ENCODE assay signal across 46 mouse cellular contexts in genomic region chr13:61021844-61022243, GRCm38 (mm10). TPM values are rescaled to one million over a fixed set of nuclear protein-coding genes. Genes with fewer than 3 reads are reported as not detected.
"Had no signal": no experiment of that assay in that cellular context is flagged by ENCODE, and none has a peak within 500 bp of the region (broad histone marks: within the 10 kb centered on the region; RNA-seq: fewer than 3 reads in every experiment).

No protein-coding gene starts in this region.

- H3K9me3 ChIP-seq: limb, embryonic 10.5 days; limb, embryonic 15.5 days; liver, embryonic 12.5 days; liver, embryonic 13.5 days; liver, embryonic 15.5 days; lung, embryonic 15.5 days; megakaryocyte, embryonic 14.5 days had no signal

- H3K4me3 ChIP-seq: limb, embryonic 10.5 days; limb, embryonic 12.5 days; limb, embryonic 13.5 days; limb, embryonic 15.5 days; liver, embryonic 12.5 days; liver, embryonic 13.5 days; liver, embryonic 15.5 days; lung, embryonic 15.5 days; megakaryocyte, embryonic 14.5 days; midbrain, embryonic 10.5 days; midbrain, embryonic 12.5 days; midbrain, embryonic 13.5 days; midbrain, embryonic 15.5 days; myocyte had no signal

- DNase-seq: left cerebral cortex, postnatal 4 days; liver; liver, embryonic 13.5 days; liver, postnatal 0 days; lung, adult 18-20 months; lung, adult 2 months; lung, embryonic 14.5 days; lung, postnatal 10 days; lung, postnatal 14 days; lung, postnatal 36 days; lung, postnatal 4 days; midbrain, embryonic 14.5 days had no signal

- H3K9ac ChIP-seq: limb, embryonic 12.5 days; limb, embryonic 13.5 days; limb, embryonic 15.5 days; liver, embryonic 12.5 days; liver, embryonic 13.5 days; liver, embryonic 14.5 days; liver, embryonic 15.5 days; liver, postnatal 0 days; lung, embryonic 14.5 days; lung, embryonic 15.5 days; midbrain, embryonic 12.5 days; midbrain, embryonic 13.5 days; midbrain, embryonic 15.5 days had no signal

- H3K27ac ChIP-seq: limb, embryonic 10.5 days; limb, embryonic 12.5 days; limb, embryonic 13.5 days; limb, embryonic 15.5 days; liver, embryonic 12.5 days; liver, embryonic 13.5 days; liver, embryonic 14.5 days; liver, embryonic 15.5 days; lung, embryonic 15.5 days; macrophage; midbrain, embryonic 10.5 days; midbrain, embryonic 12.5 days; midbrain, embryonic 13.5 days; midbrain, embryonic 15.5 days had no signal

- H3K4me2 ChIP-seq: limb, embryonic 12.5 days; limb, embryonic 13.5 days; limb, embryonic 15.5 days; liver, embryonic 11.5 days; liver, embryonic 12.5 days; liver, embryonic 13.5 days; liver, embryonic 15.5 days; lung, embryonic 14.5 days; lung, embryonic 15.5 days; midbrain, embryonic 11.5 days; midbrain, embryonic 12.5 days; midbrain, embryonic 13.5 days; midbrain, embryonic 15.5 days had no signal

- H3K36me3 ChIP-seq: limb, embryonic 10.5 days; limb, embryonic 12.5 days; limb, embryonic 13.5 days; limb, embryonic 15.5 days; liver, embryonic 12.5 days; liver, embryonic 13.5 days; liver, embryonic 15.5 days; lung, embryonic 15.5 days; midbrain, embryonic 10.5 days; midbrain, embryonic 12.5 days; midbrain, embryonic 13.5 days; midbrain, embryonic 15.5 days had no signal

- H3K27me3 ChIP-seq: limb, embryonic 12.5 days; limb, embryonic 13.5 days; limb, embryonic 15.5 days; liver, embryonic 12.5 days; liver, embryonic 13.5 days; liver, embryonic 15.5 days; lung, embryonic 15.5 days; megakaryocyte, embryonic 14.5 days; midbrain, embryonic 12.5 days; midbrain, embryonic 13.5 days; midbrain, embryonic 15.5 days had no signal

- H3K4me1 ChIP-seq: limb, embryonic 10.5 days; limb, embryonic 12.5 days; limb, embryonic 13.5 days; limb, embryonic 15.5 days; liver, embryonic 12.5 days; liver, embryonic 13.5 days; liver, embryonic 15.5 days; lung, embryonic 15.5 days; megakaryocyte, embryonic 14.5 days; midbrain, embryonic 10.5 days; midbrain, embryonic 12.5 days; midbrain, embryonic 13.5 days; midbrain, embryonic 15.5 days had no signal

RNA-seq across cellular contexts. Expression of gene Ctsj, which starts 16.1 kb away (rescaled TPM):
- total RNA-seq: left cerebral cortex, adult 8-10 months; left cerebral cortex, postnatal 10 days; left cerebral cortex, postnatal 14 days; left cerebral cortex, postnatal 25 days; left cerebral cortex, postnatal 36 days; left cerebral cortex, postnatal 4 days; liver, adult 2 months; megakaryocyte progenitor cell, adult 5-6 weeks; megakaryocyte, adult 5-6 weeks; megakaryocyte-erythroid progenitor cell, adult 5-6 weeks; midbrain, postnatal 0 days; monocyte, adult 5-6 weeks had no signal
- polyA plus RNA-seq: limb, embryonic 10.5 days; limb, embryonic 11.5 days; limb, embryonic 12.5 days; limb, embryonic 13.5 days; limb, embryonic 15.5 days; liver, adult 2 months; liver, embryonic 11.5 days; liver, embryonic 13.5 days; liver, embryonic 15.5 days; liver, embryonic 16.5 days; lung, adult 2 months; lung, embryonic 14.5 days; lung, embryonic 15.5 days; lung, embryonic 16.5 days; lung, postnatal 0 days; macrophage; midbrain, embryonic 10.5 days; midbrain, embryonic 11.5 days; midbrain, embryonic 12.5 days; midbrain, embryonic 13.5 days; midbrain, embryonic 14.5 days; midbrain, embryonic 15.5 days; midbrain, embryonic 16.5 days; midbrain, postnatal 0 days; myocyte had no signal

RNA-seq across cellular contexts. Expression of gene Ctsq, which starts 18.6 kb away (rescaled TPM):
- total RNA-seq: left cerebral cortex, adult 8-10 months; left cerebral cortex, postnatal 10 days; left cerebral cortex, postnatal 14 days; left cerebral cortex, postnatal 25 days; left cerebral cortex, postnatal 36 days; left cerebral cortex, postnatal 4 days; liver, adult 2 months; megakaryocyte progenitor cell, adult 5-6 weeks; megakaryocyte, adult 5-6 weeks; megakaryocyte-erythroid progenitor cell, adult 5-6 weeks; midbrain, postnatal 0 days; monocyte, adult 5-6 weeks had no signal
- polyA plus RNA-seq: limb, embryonic 10.5 days; limb, embryonic 11.5 days; limb, embryonic 12.5 days; limb, embryonic 13.5 days; limb, embryonic 14.5 days; limb, embryonic 15.5 days; liver, adult 2 months; liver, embryonic 11.5 days; liver, embryonic 12.5 days; liver, embryonic 13.5 days; liver, embryonic 14.5 days; liver, embryonic 15.5 days; liver, embryonic 16.5 days; liver, postnatal 0 days; lung, adult 2 months; lung, embryonic 14.5 days; lung, embryonic 15.5 days; lung, embryonic 16.5 days; lung, postnatal 0 days; macrophage; midbrain, embryonic 10.5 days; midbrain, embryonic 11.5 days; midbrain, embryonic 12.5 days; midbrain, embryonic 13.5 days; midbrain, embryonic 14.5 days; midbrain, embryonic 15.5 days; midbrain, embryonic 16.5 days; midbrain, postnatal 0 days; myocyte had no signal
